ENCODE assay signal across 18 mouse cellular contexts in genomic region chr5:51711860-51712560, GRCm38 (mm10).
DNase-seq lines count a peak whose midpoint lies in the region; ATAC-seq and TF ChIP-seq lines count a peak whose summit lies in the region.
"Had no signal": no experiment of that assay in that cellular context is flagged by ENCODE, and none has a peak within 500 bp of the region (broad histone marks: within the 10 kb centered on the region; RNA-seq: fewer than 3 reads in every experiment).

No protein-coding gene starts in this region.

- H3K4me3 ChIP-seq in kidney, embryonic 16.5 days (ENCODE audit: low read length) = no peak overlapping the region
- H3K4me3 ChIP-seq in left cerebral cortex, adult 2 months = no peak overlapping the region
- H3K4me3 ChIP-seq: embryonic facial prominence, embryonic 13.5 days; heart, adult 2 months; kidney, embryonic 15.5 days; limb, embryonic 13.5 days; liver, embryonic 15.5 days; megakaryocyte, embryonic 14.5 days; midbrain, embryonic 15.5 days had no signal

- ATAC-seq in kidney, embryonic 16.5 days (ENCODE audit: low FRiP score, low TSS enrichment) = no peak
- ATAC-seq in monocyte, adult 5-6 weeks (replicated peaks; ENCODE audit: insufficient number of reproducible peaks, low FRiP score, low TSS enrichment, poor library complexity, severe bottlenecking) = no peak
- ATAC-seq: midbrain, embryonic 15.5 days had no signal

- WGBS in kidney, embryonic 16.5 days = 78% methylated on average over 8 of the region's 8 CpGs

- peak; percentile 3 for DNase-seq in adrenal gland, postnatal 10 days
- no peak for DNase-seq in adrenal gland, adult 18-20 months (ENCODE audit: low spot score in 2 of 2)
- peak; percentile 4 for DNase-seq in kidney, postnatal 14 days
- peak; percentile 4 for DNase-seq in lung, postnatal 10 days
- no peak for DNase-seq in frontal cortex, postnatal 14 days (ENCODE audit: low spot score in 2 of 2)
- DNase-seq in left cerebral cortex, adult 2 months (ENCODE audit: extremely low spot score in 1 of 2, low spot score in 2 of 2) = no peak
- DNase-seq: cerebellum, adult 9-10 months; right cerebral cortex, postnatal 14 days had no signal

- H3K4me2 ChIP-seq in kidney, embryonic 16.5 days (replicated peaks; ENCODE audit: low read depth, low read length) = no peak overlapping the region
- H3K4me2 ChIP-seq: embryonic facial prominence, embryonic 13.5 days; kidney, embryonic 15.5 days; limb, embryonic 13.5 days; liver, embryonic 15.5 days; midbrain, embryonic 15.5 days had no signal

- no peaks in the 10 kb centered on the region for H3K9me3 ChIP-seq in kidney, embryonic 16.5 days (ENCODE audit: low read length)
- H3K9me3 ChIP-seq: embryonic facial prominence, embryonic 13.5 days; kidney, embryonic 15.5 days; limb, embryonic 13.5 days; liver, embryonic 15.5 days; midbrain, embryonic 15.5 days had no signal

- intact Hi-C loops in left cerebral cortex, adult 2 months (cut with DNase I) = no loop called here

- H3K9ac ChIP-seq in kidney, embryonic 16.5 days (replicated peaks; ENCODE audit: low read length) = no peak overlapping the region
- H3K9ac ChIP-seq: embryonic facial prominence, embryonic 13.5 days; kidney, embryonic 15.5 days; limb, embryonic 13.5 days; liver, embryonic 15.5 days; midbrain, embryonic 15.5 days had no signal

- no peaks in the 10 kb centered on the region for H3K27me3 ChIP-seq in kidney, embryonic 16.5 days (ENCODE audit: insufficient read depth, low read length)
- H3K27me3 ChIP-seq: embryonic facial prominence, embryonic 13.5 days; kidney, embryonic 15.5 days; liver, embryonic 15.5 days; megakaryocyte, embryonic 14.5 days; midbrain, embryonic 15.5 days had no signal

- no peak overlapping the region for H3K27ac ChIP-seq in kidney, embryonic 16.5 days (ENCODE audit: low read length)
- H3K27ac ChIP-seq in left cerebral cortex, adult 2 months = no peak overlapping the region
- H3K27ac ChIP-seq: embryonic facial prominence, embryonic 13.5 days; heart, adult 2 months; kidney, embryonic 15.5 days; limb, embryonic 13.5 days; liver, embryonic 15.5 days; midbrain, embryonic 15.5 days; stomach, postnatal 0 days had no signal

- no peaks in the 10 kb centered on the region for H3K4me1 ChIP-seq in kidney, embryonic 16.5 days (ENCODE audit: insufficient read depth, low read length)
- H3K4me1 ChIP-seq: embryonic facial prominence, embryonic 13.5 days; kidney, embryonic 15.5 days; limb, embryonic 13.5 days; liver, embryonic 15.5 days; megakaryocyte, embryonic 14.5 days; midbrain, embryonic 15.5 days had no signal

- no peaks in the 10 kb centered on the region for H3K36me3 ChIP-seq in kidney, embryonic 16.5 days (ENCODE audit: insufficient read depth, low read length)
- H3K36me3 ChIP-seq: embryonic facial prominence, embryonic 13.5 days; kidney, embryonic 15.5 days; limb, embryonic 13.5 days; liver, embryonic 15.5 days; midbrain, embryonic 15.5 days had no signal

- no peak for TF ChIP-seq CTCF in left cerebral cortex, adult 2 months (IDR thresholded peaks at IDR 0.05)

Comparison
In these comparisons a context has a peak if more than half of its experiments do, and no peak if none do; other contexts are left out.
1. DNase-seq: peak in adrenal gland, postnatal 10 days (single experiment), kidney, postnatal 14 days (single experiment) and lung, postnatal 10 days (single experiment); none in adrenal gland, adult 18-20 months (0 of 2), frontal cortex, postnatal 14 days (0 of 2) and left cerebral cortex, adult 2 months (0 of 2).